Mouse (Mus musculus) ES-E14 (cell line): ENCODE data around the gene Asz1. TPM values are rescaled to one million over a fixed set of nuclear protein-coding genes. Genes with fewer than 3 reads are reported as not detected.

Experiments used
- DNase-seq: peaks from one replicate; pipeline ENCODE4 v3.0.0-alpha.2; 2013; ENCODE audit warnings: low read depth, low spot score
- H3K27ac ChIP-seq: 2 replicates; pipeline ENCODE4 v1.5.1; 2012; ENCODE audit warnings: low read depth, mild to moderate bottlenecking, low read length, moderate library complexity, mixed read lengths; ENCODE audit not compliant: poor library complexity, insufficient read depth, severe bottlenecking
- H3K36me3 ChIP-seq: 2 replicates; pipeline ENCODE4 v1.6.1; 2012; ENCODE audit warnings: mild to moderate bottlenecking, low read length, moderate library complexity, mixed read lengths; ENCODE audit not compliant: control insufficient read depth, poor library complexity, insufficient read depth, severe bottlenecking
- H3K4me1 ChIP-seq, 2 experiments: fragments of 150-350 bp in 1 of 2; sonication (generic) in 1 of 2; 2 replicates each; pipeline ENCODE4 v1.6.1; 2012; ENCODE audit warnings: low read length in 2 of 2, mild to moderate bottlenecking in 1 of 2, mixed read lengths in 1 of 2; ENCODE audit not compliant: control insufficient read depth in 2 of 2, insufficient read depth in 2 of 2, poor library complexity in 1 of 2
- H3K4me3 ChIP-seq, 2 experiments: fragments of 150-350 bp in 1 of 2; sonication (generic) in 1 of 2; 2 replicates each; pipeline ENCODE4 v1.5.1; 2012; ENCODE audit warnings: low read length in 2 of 2, low read depth in 1 of 2, mild to moderate bottlenecking in 1 of 2, mixed read lengths in 1 of 2; ENCODE audit not compliant: insufficient read depth in 1 of 2, poor library complexity in 1 of 2, severe bottlenecking in 1 of 2
- H3K9ac ChIP-seq: 2 replicates; pipeline ENCODE4 v1.6.1; 2012; ENCODE audit warnings: low read depth, mild to moderate bottlenecking, low read length, mixed read lengths; ENCODE audit not compliant: poor library complexity, insufficient read depth, severe bottlenecking
- H3K9me3 ChIP-seq: fragments of 150-350 bp; sonication (generic); 2 replicates; pipeline ENCODE4 v1.6.1; 2012; ENCODE audit warnings: low read depth, mild to moderate bottlenecking, low read length; ENCODE audit not compliant: control insufficient read depth, insufficient read depth
- CHD2 ChIP-seq: IDR thresholded peaks from 2 replicates; pipeline ENCODE4 v1.6.1; 2014; ENCODE audit warnings: mild to moderate bottlenecking, low read depth, low read length, inconsistent platforms
- HCFC1 ChIP-seq: IDR thresholded peaks from 2 replicates; pipeline ENCODE4 v1.6.1; 2012; ENCODE audit warnings: low read length, inconsistent platforms, borderline replicate concordance; ENCODE audit not compliant: insufficient read depth
- MAFK ChIP-seq: IDR thresholded peaks from 2 replicates; pipeline ENCODE4 v1.6.1; 2014; ENCODE audit warnings: mild to moderate bottlenecking, low read depth, low read length, inconsistent platforms; ENCODE audit not compliant: insufficient read depth
- ZC3H11A ChIP-seq: IDR thresholded peaks from 2 replicates; pipeline ENCODE4 v1.6.1; 2012; ENCODE audit warnings: low read depth, mild to moderate bottlenecking, inconsistent platforms, low read length, borderline replicate concordance
- ZNF384 ChIP-seq: IDR thresholded peaks from 2 replicates; pipeline ENCODE4 v1.6.1; 2012; ENCODE audit warnings: low read depth, low read length, inconsistent platforms
- in situ Hi-C, 2 experiments: fragments of 600-800 bp; cut with MboI; formaldehyde crosslinking; loops; one replicate each; pipeline ENCODE4 v1.15.1; 2025; ENCODE audit warnings: low sequenced_read_pairs in 2 of 2, inconsistent platforms in 1 of 2; ENCODE audit not compliant: unreplicated experiment in 2 of 2
- total RNA-seq: library from RNA; depleted of rRNA; stranded (reverse); fragments of 300-350 nt; gene quantifications from 2 replicates; pipeline ENCODE4 v1.2.3, GENCODE M21; 2012

Asz1 gene
- total RNA-seq, 1 experiment = 1.6 TPM

DNA sequence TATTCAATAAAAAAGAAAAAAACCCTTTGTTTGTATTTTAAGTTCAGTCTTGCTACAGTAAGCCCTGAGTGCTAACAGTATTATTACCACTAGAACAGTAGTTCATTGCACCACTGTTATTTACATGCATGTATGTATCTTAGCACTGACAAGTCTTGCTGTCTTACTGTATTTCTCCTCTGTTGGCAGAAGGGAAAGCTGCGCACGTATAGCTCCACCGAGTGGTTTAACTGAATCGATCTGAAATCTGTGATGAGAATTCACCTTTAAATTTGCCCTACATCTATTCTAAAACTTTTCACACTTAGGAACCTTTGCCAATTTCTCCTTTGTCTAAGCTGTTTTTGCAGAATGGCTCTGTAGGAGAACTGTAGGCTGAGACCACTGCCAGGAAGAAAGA, 64.6 kb downstream of the Asz1 start:
- H3K27ac ChIP-seq = no peak overlapping the region
- DNase-seq = no peak
- TF ChIP-seq ZNF384 (no peak), ZC3H11A (no peak), HCFC1 (no peak), MAFK (no peak), CHD2 (no peak)
- H3K4me1 ChIP-seq = no peaks in the 10 kb centered on the region
- in situ Hi-C loops = no loop called here
- H3K4me3 ChIP-seq = no peak overlapping the region
- H3K36me3 ChIP-seq = no peaks in the 10 kb centered on the region
- H3K9ac ChIP-seq = no peak overlapping the region
- no peaks in the 10 kb centered on the region for H3K9me3 ChIP-seq

- DNase-seq = no peak
- Histone ChIP-seq H3K4me1 (no peaks in the 10 kb centered on the region), H3K9ac (no peak overlapping the region), H3K4me3 (no peak overlapping the region), H3K9me3 (no peaks in the 10 kb centered on the region), H3K36me3 (no peaks in the 10 kb centered on the region), H3K27ac (no peak overlapping the region)
- TF ChIP-seq ZC3H11A = no peak
- no peak for TF ChIP-seq CHD2
- in situ Hi-C loops = no loop called here
These were observed 65.7 kb downstream of the Asz1 start for GRCm38 (mm10) chr6:18043172-18043571.

DNA sequence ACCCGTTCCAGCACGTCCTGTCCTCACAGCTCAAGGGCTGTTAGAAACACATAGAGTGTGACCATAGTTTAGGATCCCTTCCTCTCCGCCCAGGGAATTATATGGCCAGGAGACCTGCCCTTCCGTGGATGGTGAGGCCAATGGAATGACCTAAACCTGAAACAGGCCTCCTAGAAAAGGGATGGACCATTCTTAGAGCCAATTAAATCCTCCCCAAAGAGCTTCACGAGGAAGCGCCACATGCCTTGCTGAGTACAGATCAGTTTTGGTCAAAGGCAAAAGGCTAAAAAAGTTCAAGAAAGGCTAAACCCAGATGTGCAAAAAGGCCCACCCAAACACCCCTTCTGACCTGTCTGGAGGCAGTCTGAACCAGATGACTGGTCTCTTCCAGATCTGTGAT, 76.6 kb downstream of the Asz1 start:
- Histone ChIP-seq H3K9me3 (no peaks in the 10 kb centered on the region), H3K27ac (no peak overlapping the region), H3K36me3 (no peaks in the 10 kb centered on the region), H3K4me1 (no peaks in the 10 kb centered on the region; a peak in 1 of 4 replicates), H3K4me3 (no peak overlapping the region), H3K9ac (no peak overlapping the region)
- in situ Hi-C loops = no loop called here
- TF ChIP-seq ZC3H11A (no peak), ZNF384 (no peak), HCFC1 (no peak), MAFK (no peak), CHD2 (no peak)
- no peak for DNase-seq

GRCm38 (mm10) chr6:18031509-18032010, 77.3 kb downstream of the Asz1 start:
- Histone ChIP-seq H3K9ac (no peak overlapping the region), H3K36me3 (no peaks in the 10 kb centered on the region), H3K4me3 (peak overlapping the region; percentile 2 to 40; a peak in 3 of 4 replicates), H3K4me1 (no peaks in the 10 kb centered on the region; a peak in 1 of 4 replicates), H3K27ac (no peak overlapping the region), H3K9me3 (no peaks in the 10 kb centered on the region)
- in situ Hi-C loops = no loop called here
- DNase-seq = no peak
- TF ChIP-seq ZC3H11A = no peak
- TF ChIP-seq MAFK = no peak
- no peak for TF ChIP-seq CHD2
- TF ChIP-seq HCFC1 = no peak
- no peak for TF ChIP-seq ZNF384

GRCm38 (mm10) chr6:18030868-18031508, 77.9 kb downstream of the Asz1 start:
- H3K4me3 ChIP-seq = peak overlapping the region; percentile 57 to 61; a peak in 2 of 4 replicates
- no peaks in the 10 kb centered on the region for H3K9me3 ChIP-seq
- H3K4me1 ChIP-seq = no peaks in the 10 kb centered on the region; a peak in 1 of 4 replicates
- in situ Hi-C loops = no loop called here
- DNase-seq = no peak
- no peak overlapping the region for H3K9ac ChIP-seq
- no peak overlapping the region for H3K27ac ChIP-seq
- no peaks in the 10 kb centered on the region for H3K36me3 ChIP-seq
- TF ChIP-seq HCFC1 = no peak
- TF ChIP-seq MAFK = no peak
- no peak for TF ChIP-seq ZC3H11A
- TF ChIP-seq CHD2 = no peak
- TF ChIP-seq ZNF384 = no peak
